Mouse (Mus musculus) liver, postnatal 0 days (tissue): ENCODE results near the gene Krt6a. TPM values are rescaled to one million over a fixed set of nuclear protein-coding genes. Genes with fewer than 3 reads are reported as not detected.

Experiments
- ATAC-seq: fragments of 200-750 bp; cut with Nextera tagmentation; 2 replicates; pipeline ENCODE4 v1.8.0; 2017; ENCODE audit warnings: mild to moderate bottlenecking, moderate library complexity
- DNase-seq: peaks from one replicate; pipeline ENCODE4 v3.0.0-alpha.2; 2016
- H3K27ac ChIP-seq: fragments of 300-500 bp; sonication (generic); 2 replicates; pipeline ENCODE4 v1.5.1; 2014; ENCODE audit warnings: antibody characterized with exemption, moderate library complexity, mild to moderate bottlenecking, low read depth
- H3K27me3 ChIP-seq: fragments of 300-500 bp; sonication (generic); 2 replicates; pipeline ENCODE4 v1.6.1; 2014; ENCODE audit warnings: low read length, control low read depth, mixed read lengths; ENCODE audit not compliant: insufficient read depth
- H3K36me3 ChIP-seq: fragments of 300-500 bp; sonication (generic); replicated peaks from 2 replicates; pipeline ENCODE4 v1.6.1; 2014; ENCODE audit warnings: mild to moderate bottlenecking, control low read depth, low read length, moderate library complexity, mixed read lengths; ENCODE audit not compliant: insufficient read depth
- H3K4me1 ChIP-seq: fragments of 300-500 bp; sonication (generic); 2 replicates; pipeline ENCODE4 v1.6.1; 2014; ENCODE audit warnings: antibody characterized with exemption, mild to moderate bottlenecking, control low read depth; ENCODE audit not compliant: insufficient read depth
- H3K4me2 ChIP-seq: fragments of 300-500 bp; sonication (generic); 2 replicates; pipeline ENCODE4 v1.6.1; 2014; ENCODE audit warnings: low read depth, mild to moderate bottlenecking, low read length, moderate library complexity, mixed read lengths
- H3K4me3 ChIP-seq: fragments of 300-500 bp; sonication (generic); 2 replicates; pipeline ENCODE4 v1.5.1; 2014; ENCODE audit warnings: low read depth, low read length
- H3K9ac ChIP-seq: fragments of 300-500 bp; sonication (generic); replicated peaks from 2 replicates; pipeline ENCODE4 v1.6.1; 2014; ENCODE audit warnings: mild to moderate bottlenecking, moderate library complexity
- H3K9me3 ChIP-seq: fragments of 300-500 bp; sonication (generic); 2 replicates; pipeline ENCODE4 v1.6.1; 2016; ENCODE audit warnings: mild to moderate bottlenecking, control low read depth, low read length, mixed read lengths
- CTCF ChIP-seq: sonication (generic); IDR thresholded peaks from 2 replicates; pipeline ENCODE4 v1.5.1; 2016; ENCODE audit warnings: antibody characterized with exemption, low read depth
- EP300 ChIP-seq: IDR thresholded peaks from 2 replicates; pipeline ENCODE4 v1.6.1; 2016; ENCODE audit warnings: antibody characterized with exemption, low read depth, mild to moderate bottlenecking
- WGBS: fragments of 180-500 bp; shearing (Covaris S2); extraction: QIAGEN DNeasy Blood & Tissue Kit; methylation state at CpG from one replicate; pipeline ENCODE4 v1.1.7; 2014; ENCODE audit not compliant: insufficient replicate concordance; 5-methylcytosine and 5-hydroxymethylcytosine counted together
- polyA plus RNA-seq: library from polyadenylated mRNA; unstranded; fragments of >200 nt; fragmentation: Nextera tagmentation; extraction: Ambion mirVana; gene quantifications from 2 replicates; pipeline ENCODE4 v1.2.1, GENCODE M21; 2015

Krt6a gene
- polyA plus RNA-seq, 1 experiment from 2014 or later, result not detected

DNA sequence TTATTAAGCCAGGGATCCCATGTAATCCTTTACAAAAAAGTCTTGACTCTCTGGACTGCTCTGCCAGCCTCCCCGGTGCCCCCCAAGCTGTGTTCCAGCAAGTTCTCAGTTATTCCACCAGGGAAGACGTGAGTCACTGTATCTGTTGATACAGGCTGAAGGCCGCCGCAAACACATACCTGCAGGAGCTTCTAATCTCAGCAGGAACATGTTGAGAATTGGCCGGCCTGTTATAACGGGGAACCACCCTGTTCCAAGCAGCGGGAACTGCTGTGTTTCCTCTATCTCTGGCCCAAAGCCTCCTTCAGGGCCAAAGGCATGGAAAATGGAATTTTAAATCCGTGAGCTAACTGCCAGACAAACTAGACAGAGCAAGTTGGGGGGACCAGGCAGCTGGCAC is 19.6 kb upstream of the Krt6a start:
- Histone ChIP-seq H3K4me2 (no peak overlapping the region), H3K9me3 (no peaks in the 10 kb centered on the region), H3K4me3 (no peak overlapping the region), H3K36me3 (no peaks in the 10 kb centered on the region), H3K9ac (no peak overlapping the region), H3K27me3 (no peaks in the 10 kb centered on the region), H3K4me1 (no peaks in the 10 kb centered on the region), H3K27ac (no peak overlapping the region)
- DNase-seq, result no peak
- no peak for TF ChIP-seq EP300
- TF ChIP-seq CTCF, result no peak
- WGBS, result 65% methylated on average over 8 of the region's 8 CpGs
- ATAC-seq, result no peak

- WGBS, result 67% methylated on average over 13 of the region's 13 CpGs
- no peak within 1 kb of the TSS for H3K4me3 ChIP-seq
- no peak for ATAC-seq
- H3K4me2 ChIP-seq, result no peak within 1 kb of the TSS
- no peaks in the 10 kb centered on the region for H3K27me3 ChIP-seq
- H3K9ac ChIP-seq, result no peak within 1 kb of the TSS
- DNase-seq, result no peak
- H3K4me1 ChIP-seq, result no peaks in the 10 kb centered on the region
- H3K27ac ChIP-seq, result no peak within 1 kb of the TSS
- no peaks in the 10 kb centered on the region for H3K36me3 ChIP-seq
- no peak for TF ChIP-seq EP300
- TF ChIP-seq CTCF, result no peak
- H3K9me3 ChIP-seq, result no peaks in the 10 kb centered on the region
Measured at GRCm38 (mm10) chr15:101712720-101713119, 18.6 kb upstream of the Krt6a start, which contains the start of gene Krt5. Gene Krt5, minus strand, starts transcription at chr15:101712898.

DNA sequence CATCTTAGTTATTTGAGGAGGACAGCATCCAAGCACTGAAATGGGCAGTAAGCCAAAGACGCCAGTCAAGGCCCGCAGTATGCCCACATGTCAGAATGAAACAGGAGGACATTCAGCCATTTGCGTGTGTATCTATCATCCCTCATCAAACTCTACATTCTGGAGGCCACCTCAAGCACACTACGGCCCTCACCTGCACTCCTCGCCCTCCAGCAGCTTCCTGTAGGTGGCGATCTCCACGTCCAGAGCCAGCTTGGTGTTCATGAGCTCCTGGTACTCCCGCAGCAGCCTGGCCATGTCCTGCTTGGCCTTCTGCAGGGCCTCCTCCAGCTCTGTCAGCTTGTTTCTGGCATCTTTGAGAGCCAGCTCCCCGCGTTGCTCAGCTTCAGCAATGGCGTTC is 14.6 kb upstream of the Krt6a start:
- Histone ChIP-seq H3K4me1 (no peaks in the 10 kb centered on the region), H3K27me3 (no peaks in the 10 kb centered on the region), H3K4me3 (no peak overlapping the region), H3K4me2 (no peak overlapping the region), H3K9ac (no peak overlapping the region), H3K9me3 (no peaks in the 10 kb centered on the region), H3K27ac (no peak overlapping the region), H3K36me3 (no peaks in the 10 kb centered on the region)
- 0 out of 2 replicates have a peak, but pooled peaks have one; percentile 32 for TF ChIP-seq CTCF
- TF ChIP-seq EP300, result no peak
- ATAC-seq (no peak), DNase-seq (no peak)
- 57% methylated on average over 11 of the region's 11 CpGs for WGBS

DNA sequence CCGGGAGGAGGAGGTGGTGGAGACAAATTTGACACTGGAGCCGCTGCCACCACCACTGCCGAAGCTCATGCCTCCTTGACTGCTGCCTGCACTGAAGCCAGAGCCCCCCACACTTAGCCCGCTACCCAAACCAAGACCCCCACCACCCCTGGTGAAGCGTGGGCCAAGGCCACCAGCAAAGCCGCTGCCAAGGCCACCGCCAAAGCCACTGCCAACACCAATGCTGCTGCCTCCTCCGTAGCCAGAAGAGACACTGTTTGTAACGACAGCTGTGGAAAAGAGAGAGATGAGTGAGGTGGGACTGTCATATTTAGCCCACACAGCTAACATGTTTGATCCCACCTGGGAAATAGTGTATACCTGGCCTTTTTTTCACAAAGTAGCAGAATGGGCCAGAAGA is 13.3 kb upstream of the Krt6a start:
- no peaks in the 10 kb centered on the region for H3K9me3 ChIP-seq
- ATAC-seq (no peak), DNase-seq (peak; percentile 10)
- H3K4me1 ChIP-seq, result no peaks in the 10 kb centered on the region
- WGBS, result 72% methylated on average over 9 of the region's 9 CpGs
- no peak overlapping the region for H3K9ac ChIP-seq
- no peaks in the 10 kb centered on the region for H3K36me3 ChIP-seq
- H3K27ac ChIP-seq, result no peak overlapping the region
- no peak overlapping the region for H3K4me2 ChIP-seq
- TF ChIP-seq EP300, result no peak
- no peak for TF ChIP-seq CTCF
- no peaks in the 10 kb centered on the region for H3K27me3 ChIP-seq
- no peak overlapping the region for H3K4me3 ChIP-seq

GRCm38 (mm10) chr15:101704066-101704465 is 10.0 kb upstream of the Krt6a start:
- ATAC-seq (no peak), DNase-seq (no peak)
- H3K9me3 ChIP-seq, result no peaks in the 10 kb centered on the region
- no peak overlapping the region for H3K4me2 ChIP-seq
- no peak overlapping the region for H3K27ac ChIP-seq
- no peaks in the 10 kb centered on the region for H3K36me3 ChIP-seq
- TF ChIP-seq EP300, result no peak
- peak; percentile 31 for TF ChIP-seq CTCF
- H3K9ac ChIP-seq, result no peak overlapping the region
- WGBS, result 68% methylated on average over 4 of the region's 4 CpGs
- H3K4me3 ChIP-seq, result no peak overlapping the region
- H3K27me3 ChIP-seq, result no peaks in the 10 kb centered on the region
- no peaks in the 10 kb centered on the region for H3K4me1 ChIP-seq

- no peak overlapping the region for H3K9ac ChIP-seq
- no peak for ATAC-seq
- H3K4me3 ChIP-seq, result no peak overlapping the region
- no peak overlapping the region for H3K27ac ChIP-seq
- no peaks in the 10 kb centered on the region for H3K36me3 ChIP-seq
- no peak for DNase-seq
- no peaks in the 10 kb centered on the region for H3K9me3 ChIP-seq
- WGBS, result 42% methylated on average over 2 of the region's 2 CpGs
- TF ChIP-seq EP300, result no peak
- TF ChIP-seq CTCF, result no peak
- no peaks in the 10 kb centered on the region for H3K27me3 ChIP-seq
- no peaks in the 10 kb centered on the region for H3K4me1 ChIP-seq
- H3K4me2 ChIP-seq, result no peak overlapping the region
Measured at GRCm38 (mm10) chr15:101702380-101702779, 8.3 kb upstream of the Krt6a start.

DNA sequence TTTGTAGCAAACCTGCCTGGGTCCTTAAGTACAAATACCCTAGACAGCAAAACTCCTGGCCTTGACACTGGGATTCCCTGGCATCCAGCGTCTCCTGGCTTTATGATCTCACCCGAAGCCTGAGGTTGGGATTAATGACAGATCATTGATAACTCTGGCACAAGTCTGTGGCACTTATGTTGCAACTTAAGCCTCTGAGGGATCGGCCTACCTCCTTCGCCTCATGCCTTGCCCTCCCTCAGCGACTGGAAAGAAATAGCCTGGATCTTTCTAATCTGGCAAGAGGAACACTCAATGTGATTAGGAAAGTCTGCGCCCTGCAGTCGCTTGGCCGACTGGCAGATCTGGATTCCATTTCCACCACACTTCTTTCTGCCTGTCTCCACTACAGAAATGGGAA is 5.8 kb upstream of the Krt6a start:
- Histone ChIP-seq H3K36me3 (no peaks in the 10 kb centered on the region), H3K4me3 (no peak overlapping the region), H3K9ac (no peak overlapping the region), H3K4me2 (no peak overlapping the region), H3K4me1 (no peaks in the 10 kb centered on the region), H3K9me3 (no peaks in the 10 kb centered on the region), H3K27me3 (no peaks in the 10 kb centered on the region), H3K27ac (no peak overlapping the region)
- 79% methylated on average over 8 of the region's 8 CpGs for WGBS
- ATAC-seq (no peak), DNase-seq (no peak)
- no peak for TF ChIP-seq EP300
- no peak for TF ChIP-seq CTCF
